10 mouse cellular contexts compared by ENCODE assay signal in genomic region chr2:118696451-118697308, GRCm38 (mm10). TPM values are rescaled to one million over a fixed set of nuclear protein-coding genes. Genes with fewer than 3 reads are reported as not detected.
A peak's percentile ranks its signal among the peaks of the same experiment; 100 is the strongest.
DNase-seq lines count a peak whose midpoint lies in the region; ATAC-seq and TF ChIP-seq lines count a peak whose summit lies in the region.
"Had no signal": no experiment of that assay in that cellular context is flagged by ENCODE, and none has a peak within 500 bp of the region (broad histone marks: within the 10 kb centered on the region; RNA-seq: fewer than 3 reads in every experiment).

No protein-coding gene starts in this region.

- H3K27ac ChIP-seq in embryonic facial prominence, embryonic 14.5 days (replicated peaks; ENCODE audit: low read depth, low read length) = no peak overlapping the region
- H3K27ac ChIP-seq in embryonic facial prominence, embryonic 10.5 days (replicated peaks) = no peak overlapping the region
- no peak overlapping the region for H3K27ac ChIP-seq in liver, adult 2 months (replicated peaks; ENCODE audit: insufficient read depth, low read depth, low read length)
- H3K27ac ChIP-seq in liver, embryonic 12.5 days = no peak overlapping the region
- H3K27ac ChIP-seq in forebrain, embryonic 10.5 days = no peak overlapping the region
- H3K27ac ChIP-seq in forebrain, postnatal 0 days (ENCODE audit: low read depth, low read length) = no peak overlapping the region
- H3K27ac ChIP-seq: left cerebral cortex, adult 2 months had no signal

- no peak overlapping the region for H3K9ac ChIP-seq in embryonic facial prominence, embryonic 14.5 days (ENCODE audit: low read depth, low read length)
- no peak overlapping the region for H3K9ac ChIP-seq in liver, adult 2 months (ENCODE audit: low read depth, low read length)
- H3K9ac ChIP-seq in liver, embryonic 12.5 days = no peak overlapping the region
- H3K9ac ChIP-seq in forebrain, postnatal 0 days = no peak overlapping the region

- H3K4me2 ChIP-seq in embryonic facial prominence, embryonic 14.5 days (ENCODE audit: low read depth, low read length) = no peak overlapping the region
- H3K4me2 ChIP-seq in liver, embryonic 12.5 days = no peak overlapping the region
- no peak overlapping the region for H3K4me2 ChIP-seq in forebrain, postnatal 0 days (ENCODE audit: low read depth)

- peaks cover 15% of the 10 kb centered on the region for H3K4me1 ChIP-seq in embryonic facial prominence, embryonic 14.5 days (ENCODE audit: control insufficient read depth, insufficient read depth, low read length)
- peaks cover 26% of the 10 kb centered on the region for H3K4me1 ChIP-seq in embryonic facial prominence, embryonic 10.5 days
- H3K4me1 ChIP-seq in liver, adult 2 months (ENCODE audit: control insufficient read depth, insufficient read depth, low read length) = 0 out of 2 replicates have a peak, but pooled peaks cover 6% of the 10 kb centered on the region
- peaks cover 12% of the 10 kb centered on the region; the same call in 1 of the 2 replicates for H3K4me1 ChIP-seq in liver, embryonic 12.5 days
- H3K4me1 ChIP-seq in forebrain, embryonic 10.5 days = peaks cover 21% of the 10 kb centered on the region
- no peaks in the 10 kb centered on the region for H3K4me1 ChIP-seq in forebrain, postnatal 0 days (ENCODE audit: insufficient read depth)

- WGBS in embryonic facial prominence, embryonic 14.5 days = 51% methylated on average over 18 of the region's 21 CpGs
- 53% methylated on average over 21 of the region's 21 CpGs for WGBS in embryonic facial prominence, embryonic 10.5 days
- WGBS in liver, adult 2 months = 19% methylated on average over 21 of the region's 21 CpGs
- WGBS in liver, embryonic 12.5 days (ENCODE audit: insufficient replicate concordance) = 45% methylated on average over 21 of the region's 21 CpGs
- WGBS in forebrain, embryonic 10.5 days = 61% methylated on average over 21 of the region's 21 CpGs
- WGBS in forebrain, postnatal 0 days = 51% methylated on average over 21 of the region's 21 CpGs

- no peak for ATAC-seq in embryonic facial prominence, embryonic 14.5 days (ENCODE audit: low read depth)
- ATAC-seq in liver, embryonic 12.5 days = no peak
- ATAC-seq in forebrain, postnatal 0 days = no peak

- no peak overlapping the region for H3K4me3 ChIP-seq in embryonic facial prominence, embryonic 14.5 days (ENCODE audit: low read depth, low read length)
- H3K4me3 ChIP-seq in embryonic facial prominence, embryonic 10.5 days = no peak overlapping the region
- no peak overlapping the region for H3K4me3 ChIP-seq in liver, adult 2 months (ENCODE audit: insufficient read depth, low read depth, low read length)
- H3K4me3 ChIP-seq in liver, embryonic 12.5 days = no peak overlapping the region
- H3K4me3 ChIP-seq in forebrain, embryonic 10.5 days = no peak overlapping the region
- no peak overlapping the region for H3K4me3 ChIP-seq in forebrain, postnatal 0 days (ENCODE audit: low read depth, low read length)
- H3K4me3 ChIP-seq: left cerebral cortex, adult 2 months had no signal

- TF ChIP-seq POLR2A in liver, adult 2 months (IDR thresholded peaks at IDR 0.05; ENCODE audit: extremely low read depth, insufficient read depth, low read length) = no peak

- H3K27me3 ChIP-seq in embryonic facial prominence, embryonic 14.5 days (replicated peaks; ENCODE audit: control insufficient read depth, insufficient read depth, low read length) = peaks cover 31% of the 10 kb centered on the region
- peaks cover 90% of the 10 kb centered on the region for H3K27me3 ChIP-seq in embryonic facial prominence, embryonic 10.5 days (replicated peaks; ENCODE audit: low read depth, poor library complexity, severe bottlenecking)
- H3K27me3 ChIP-seq in liver, adult 2 months (ENCODE audit: control insufficient read depth, insufficient read depth, low read length) = 0 out of 2 replicates have a peak, but pooled peaks cover 2% of the 10 kb centered on the region
- H3K27me3 ChIP-seq in liver, embryonic 12.5 days (replicated peaks) = peaks cover 71% of the 10 kb centered on the region
- H3K27me3 ChIP-seq in forebrain, embryonic 10.5 days (ENCODE audit: poor library complexity, severe bottlenecking) = peaks cover 91% of the 10 kb centered on the region
- H3K27me3 ChIP-seq in forebrain, postnatal 0 days (ENCODE audit: insufficient read depth, low read length) = peaks cover 28% of the 10 kb centered on the region

- no peaks in the 10 kb centered on the region for H3K79me2 ChIP-seq in liver, adult 2 months (ENCODE audit: control insufficient read depth, insufficient read depth, low read length)

- no peak for TF ChIP-seq CTCF in liver, adult 2 months (IDR thresholded peaks at IDR 0.05; ENCODE audit: low read depth, low read length)
- TF ChIP-seq CTCF in forebrain, postnatal 0 days (IDR thresholded peaks at IDR 0.05; ENCODE audit: low read depth) = no peak

- peak; percentile 49 for DNase-seq in embryonic facial prominence, embryonic 14.5 days (ENCODE audit: low spot score)
- no peak for DNase-seq in embryonic facial prominence, embryonic 10.5 days (ENCODE audit: low spot score)
- DNase-seq in liver, adult 2 months (ENCODE audit: extremely low read depth, low read depth, low spot score) = peak; percentile 45
- peak; percentile 28 for DNase-seq in adrenal gland, postnatal 25 days
- DNase-seq in naive thymus-derived CD4-positive, alpha-beta T cell, adult 2 months (ENCODE audit: low read depth) = peak; percentile 45
- DNase-seq in forebrain, embryonic 10.5 days (ENCODE audit: extremely low spot score, low spot score) = no peak
- DNase-seq in forebrain, postnatal 0 days = no peak

- H3K9me3 ChIP-seq in embryonic facial prominence, embryonic 14.5 days (ENCODE audit: control insufficient read depth, low read length) = no peaks in the 10 kb centered on the region
- no peaks in the 10 kb centered on the region for H3K9me3 ChIP-seq in embryonic facial prominence, embryonic 10.5 days
- H3K9me3 ChIP-seq in liver, embryonic 12.5 days (replicated peaks) = no peaks in the 10 kb centered on the region
- H3K9me3 ChIP-seq in forebrain, embryonic 10.5 days = no peaks in the 10 kb centered on the region
- H3K9me3 ChIP-seq in forebrain, postnatal 0 days (ENCODE audit: low read length) = no peaks in the 10 kb centered on the region

- H3K36me3 ChIP-seq in embryonic facial prominence, embryonic 14.5 days (ENCODE audit: control insufficient read depth, insufficient read depth, low read length) = no peaks in the 10 kb centered on the region
- H3K36me3 ChIP-seq in embryonic facial prominence, embryonic 10.5 days (replicated peaks) = no peaks in the 10 kb centered on the region
- H3K36me3 ChIP-seq in liver, adult 2 months (ENCODE audit: control insufficient read depth, insufficient read depth, low read length) = no peaks in the 10 kb centered on the region
- H3K36me3 ChIP-seq in liver, embryonic 12.5 days = no peaks in the 10 kb centered on the region
- H3K36me3 ChIP-seq in forebrain, embryonic 10.5 days (replicated peaks) = no peaks in the 10 kb centered on the region
- peaks cover 16% of the 10 kb centered on the region; the same call in 1 of the 2 replicates for H3K36me3 ChIP-seq in forebrain, postnatal 0 days (ENCODE audit: insufficient read depth)

RNA-seq across cellular contexts. Expression of gene Ankrd63, which starts 7.1 kb away (rescaled TPM):
- polyA plus RNA-seq in embryonic facial prominence, embryonic 14.5 days (2014; fragmentation: Nextera tagmentation; extraction: Ambion mirVana) = 0.05 and 0.11 TPM in 2 replicates
- not detected in 2 replicates for polyA plus RNA-seq in embryonic facial prominence, embryonic 10.5 days (2016; fragmentation: Nextera tagmentation; extraction: Ambion mirVana)
- total RNA-seq in liver, adult 2 months (2014; rRNA removed) = not detected in 2 replicates
- polyA plus RNA-seq in liver, adult 2 months (2012; rRNA removed) = not detected in 2 replicates
- polyA plus RNA-seq in liver, embryonic 12.5 days (2016; fragmentation: Nextera tagmentation; extraction: Ambion mirVana) = 0.07 TPM in 1 of 2 replicates, not detected in the other
- 0.27 and 0.67 TPM in 2 replicates for total RNA-seq in adrenal gland, postnatal 25 days (2021)
- not detected in 2 replicates for polyA plus RNA-seq in forebrain, embryonic 10.5 days (2016; fragmentation: Nextera tagmentation; extraction: Ambion mirVana)
- 1.1 and 2.0 TPM in 2 replicates for total RNA-seq in forebrain, postnatal 0 days (2014; rRNA removed)
- 0.62 and 0.64 TPM in 2 replicates for polyA plus RNA-seq in forebrain, postnatal 0 days (2015; fragmentation: Nextera tagmentation; extraction: Ambion mirVana)
- polyA plus RNA-seq: neural tube, embryonic 14.5 days had no signal

RNA-seq across cellular contexts. Expression of gene Plcb2, which starts 31.6 kb away (rescaled TPM):
- 0.85 and 1.2 TPM in 2 replicates for polyA plus RNA-seq in embryonic facial prominence, embryonic 14.5 days (2014; fragmentation: Nextera tagmentation; extraction: Ambion mirVana)
- polyA plus RNA-seq in embryonic facial prominence, embryonic 10.5 days (2016; fragmentation: Nextera tagmentation; extraction: Ambion mirVana) = 0.41 and 0.44 TPM in 2 replicates
- total RNA-seq in liver, adult 2 months (2014; rRNA removed) = 1.2 and 1.7 TPM in 2 replicates
- 0.68 and 0.80 TPM in 2 replicates for polyA plus RNA-seq in liver, adult 2 months (2012; rRNA removed)
- 2.5 and 2.6 TPM in 2 replicates for polyA plus RNA-seq in liver, embryonic 12.5 days (2016; fragmentation: Nextera tagmentation; extraction: Ambion mirVana)
- total RNA-seq in adrenal gland, postnatal 25 days (2021) = 0.76 and 2.1 TPM in 2 replicates
- 0.38 and 0.46 TPM in 2 replicates for polyA plus RNA-seq in forebrain, embryonic 10.5 days (2016; fragmentation: Nextera tagmentation; extraction: Ambion mirVana)
- total RNA-seq in forebrain, postnatal 0 days (2014; rRNA removed) = 0.92 and 1.1 TPM in 2 replicates
- 0.52 and 0.83 TPM in 2 replicates for polyA plus RNA-seq in forebrain, postnatal 0 days (2015; fragmentation: Nextera tagmentation; extraction: Ambion mirVana)

RNA-seq across cellular contexts. Expression of gene Pak6, which starts 33.6 kb away (rescaled TPM):
- 2.0 and 2.5 TPM in 2 replicates for polyA plus RNA-seq in embryonic facial prominence, embryonic 14.5 days (2014; fragmentation: Nextera tagmentation; extraction: Ambion mirVana)
- 0.45 and 0.72 TPM in 2 replicates for polyA plus RNA-seq in embryonic facial prominence, embryonic 10.5 days (2016; fragmentation: Nextera tagmentation; extraction: Ambion mirVana)
- 0.07 TPM in 1 of 2 replicates, not detected in the other for total RNA-seq in liver, adult 2 months (2014; rRNA removed)
- polyA plus RNA-seq in liver, adult 2 months (2012; rRNA removed) = 0.23 and 0.25 TPM in 2 replicates
- polyA plus RNA-seq in liver, embryonic 12.5 days (2016; fragmentation: Nextera tagmentation; extraction: Ambion mirVana) = 1.4 and 1.9 TPM in 2 replicates
- total RNA-seq in adrenal gland, postnatal 25 days (2021) = 22.6 and 23.1 TPM in 2 replicates
- 0.52 and 1.6 TPM in 2 replicates for polyA plus RNA-seq in forebrain, embryonic 10.5 days (2016; fragmentation: Nextera tagmentation; extraction: Ambion mirVana)
- total RNA-seq in forebrain, postnatal 0 days (2014; rRNA removed) = 71.4 and 84.4 TPM in 2 replicates
- 39.6 and 61.9 TPM in 2 replicates for polyA plus RNA-seq in forebrain, postnatal 0 days (2015; fragmentation: Nextera tagmentation; extraction: Ambion mirVana)

RNA-seq across cellular contexts. Expression of gene Inafm2, which starts 48.9 kb away (rescaled TPM):
- polyA plus RNA-seq in embryonic facial prominence, embryonic 14.5 days (2014; fragmentation: Nextera tagmentation; extraction: Ambion mirVana) = 19.1 and 20.7 TPM in 2 replicates
- 15.8 and 16.8 TPM in 2 replicates for polyA plus RNA-seq in embryonic facial prominence, embryonic 10.5 days (2016; fragmentation: Nextera tagmentation; extraction: Ambion mirVana)
- total RNA-seq in liver, adult 2 months (2014; rRNA removed) = 4.4 and 5.4 TPM in 2 replicates
- 4.7 TPM in 2 replicates for polyA plus RNA-seq in liver, adult 2 months (2012; rRNA removed)
- polyA plus RNA-seq in liver, embryonic 12.5 days (2016; fragmentation: Nextera tagmentation; extraction: Ambion mirVana) = 23.1 TPM in 2 replicates
- total RNA-seq in adrenal gland, postnatal 25 days (2021) = 33.9 and 37.3 TPM in 2 replicates
- 19.8 and 21.7 TPM in 2 replicates for polyA plus RNA-seq in forebrain, embryonic 10.5 days (2016; fragmentation: Nextera tagmentation; extraction: Ambion mirVana)
- total RNA-seq in forebrain, postnatal 0 days (2014; rRNA removed) = 13.8 and 14.2 TPM in 2 replicates
- polyA plus RNA-seq in forebrain, postnatal 0 days (2015; fragmentation: Nextera tagmentation; extraction: Ambion mirVana) = 15.7 and 17.2 TPM in 2 replicates

Comparison
In these comparisons a context has a peak if more than half of its experiments do, and no peak if none do; other contexts are left out.
1. DNase-seq: peak in embryonic facial prominence, embryonic 14.5 days (single experiment), liver, adult 2 months (single experiment), adrenal gland, postnatal 25 days (single experiment) and naive thymus-derived CD4-positive, alpha-beta T cell, adult 2 months (single experiment); none in embryonic facial prominence, embryonic 10.5 days (single experiment), forebrain, embryonic 10.5 days (single experiment) and forebrain, postnatal 0 days (single experiment).
2. RNA of gene Pak6, which starts 33.6 kb away (polyA plus RNA-seq): 39.6 to 61.9 TPM in forebrain, postnatal 0 days; 2.0 to 2.5 TPM in embryonic facial prominence, embryonic 14.5 days, 0.52 to 1.6 TPM in forebrain, embryonic 10.5 days, 1.4 to 1.9 TPM in liver, embryonic 12.5 days, 0.45 to 0.72 TPM in embryonic facial prominence, embryonic 10.5 days and 0.23 to 0.25 TPM in liver, adult 2 months; every median in the first group is over 10 times any median in the second.